Mouse (Mus musculus): ENCODE measurements at regions not wholly inside any gene's neighbourhood (a gene's known extent, or its start where the extent isn't known, plus 50 kb on each side); places are given as distances from the start of the nearest gene placed in this dataset.

GRCm38 (mm10) chr7:73599354-73600002 lies 57.8 kb upstream of the Chd2 start:
- TF ChIP-seq CTCF (conservative IDR thresholded peaks at IDR 0.05; ENCODE audit: low read length): no peak
- TF ChIP-seq NANOG (IDR thresholded peaks at IDR 0.05; ENCODE audit: borderline replicate concordance, low read length): no peak
